Mouse (Mus musculus): Measurements from ENCODE around the gene Prkx.

DNA sequence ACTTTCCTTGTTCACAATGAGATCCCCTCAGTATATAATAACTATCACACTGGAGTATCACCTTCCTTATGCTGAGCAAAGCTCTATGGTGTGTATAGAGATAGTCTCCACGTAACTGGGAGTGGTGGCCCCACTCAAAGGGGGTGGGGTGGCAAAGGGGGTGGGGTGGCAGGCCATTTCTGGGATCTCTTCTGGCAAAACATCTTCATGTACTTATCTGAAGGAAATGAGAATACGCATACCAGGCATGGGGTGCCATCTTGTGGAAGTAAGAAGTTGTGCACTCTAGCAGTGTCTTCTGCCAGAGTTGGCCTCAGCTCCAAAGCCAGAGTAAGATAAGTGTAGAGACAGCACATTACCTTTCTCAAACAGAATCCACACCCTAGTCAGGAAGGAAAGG is 75.8 kb downstream of the Prkx start:
- TF ChIP-seq POLR2A (IDR thresholded peaks at IDR 0.05; ENCODE audit: insufficient read length, low read depth) (no peak), TCF12 (IDR thresholded peaks at IDR 0.05; ENCODE audit: insufficient read depth, poor library complexity, severe bottlenecking) (no peak), MYOD1 (IDR thresholded peaks at IDR 0.05; ENCODE audit: control insufficient read depth in 1 of 3, insufficient read length in 2 of 3, low read depth in 2 of 3) (no peak), POLR2AphosphoS2 (IDR thresholded peaks at IDR 0.05; ENCODE audit: insufficient read length, low read depth) (no peak), TCF3 (IDR thresholded peaks at IDR 0.05; ENCODE audit: insufficient read length, low read depth) (no peak), REST (IDR thresholded peaks at IDR 0.05; ENCODE audit: insufficient read depth, insufficient read length) (no peak), MAX (IDR thresholded peaks at IDR 0.05; ENCODE audit: low read depth) (no peak), SRF (IDR thresholded peaks at IDR 0.05; ENCODE audit: control insufficient read depth, insufficient read length, low read depth) (no peak)
